8 mouse cellular contexts compared by ENCODE assay signal in the genomic region with DNA sequence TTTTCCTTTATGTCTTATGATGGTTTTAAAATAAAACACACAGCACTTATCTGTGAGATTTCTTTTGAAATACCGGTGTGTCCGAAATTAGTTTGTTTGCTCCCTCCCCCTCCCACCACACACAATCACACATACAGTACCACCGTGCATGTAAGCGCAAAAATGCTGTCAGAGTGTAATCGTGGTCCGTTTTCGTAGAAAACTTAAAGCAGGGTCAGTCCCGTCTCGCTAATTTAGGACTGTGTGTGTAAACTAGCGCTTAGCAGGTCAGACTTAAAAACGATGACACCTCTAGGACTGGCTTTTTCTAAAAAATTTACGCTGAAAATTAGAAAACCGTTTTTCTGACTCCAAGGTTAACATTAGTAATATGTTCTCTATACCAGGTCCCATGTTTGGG.
DNase-seq lines count a peak whose midpoint lies in the region; ATAC-seq and TF ChIP-seq lines count a peak whose summit lies in the region.

No protein-coding gene starts in this region.

- no peak for TF ChIP-seq CTCF in cerebellum, adult 2 months (IDR thresholded peaks at IDR 0.05; ENCODE audit: borderline replicate concordance, insufficient read depth, low read depth, low read length)

- no peak overlapping the region for H3K27ac ChIP-seq in liver, embryonic 12.5 days
- H3K27ac ChIP-seq in cerebellum, adult 2 months (ENCODE audit: insufficient read depth, low read length), result no peak overlapping the region

- TF ChIP-seq POLR2A in cerebellum, adult 2 months (IDR thresholded peaks at IDR 0.05; ENCODE audit: borderline replicate concordance, insufficient read depth, low read length), result no peak

- H3K4me2 ChIP-seq in liver, embryonic 12.5 days, result peak overlapping the region; percentile 75

- 7% methylated on average over 13 of the region's 13 CpGs for WGBS in liver, embryonic 12.5 days (ENCODE audit: insufficient replicate concordance)
- 25% methylated on average over 13 of the region's 13 CpGs for WGBS in cerebellum, adult 2 months

- no peaks in the 10 kb centered on the region for H3K36me3 ChIP-seq in liver, embryonic 12.5 days

- ATAC-seq in liver, embryonic 12.5 days, result no peak

- peak overlapping the region; percentile 48 for H3K4me3 ChIP-seq in liver, embryonic 12.5 days
- no peak overlapping the region for H3K4me3 ChIP-seq in cerebellum, adult 2 months (replicated peaks; ENCODE audit: insufficient read depth, low read depth, low read length)

- peaks cover 35% of the 10 kb centered on the region for H3K27me3 ChIP-seq in liver, embryonic 12.5 days (replicated peaks)
- no peaks in the 10 kb centered on the region for H3K27me3 ChIP-seq in cerebellum, adult 2 months (ENCODE audit: control insufficient read depth, insufficient read depth, low read length)

- H3K9ac ChIP-seq in liver, embryonic 12.5 days, result no peak overlapping the region

- H3K9me3 ChIP-seq in liver, embryonic 12.5 days (replicated peaks), result no peaks in the 10 kb centered on the region

- 0 out of 2 replicates have a peak, but pooled peaks cover 5% of the 10 kb centered on the region for H3K4me1 ChIP-seq in liver, embryonic 12.5 days
- no peaks in the 10 kb centered on the region for H3K4me1 ChIP-seq in cerebellum, adult 2 months (ENCODE audit: control insufficient read depth, insufficient read depth, low read length)

- DNase-seq in embryo, embryonic 10.5 days (ENCODE audit: low spot score), result peak; percentile 36
- DNase-seq in embryo, embryonic 11 days, result no peak
- DNase-seq in retina, embryonic 14.5 days (ENCODE audit: low spot score), result peak; percentile 20
- DNase-seq in retina, postnatal 1 day, result no peak
- DNase-seq in ovary, postnatal 10 days (ENCODE audit: low spot score), result no peak
- DNase-seq in cerebellum, adult 2 months, result no peak
- DNase-seq in cerebellum, adult 11 months, result no peak

Comparison
In these comparisons a context has a peak if more than half of its experiments do, and no peak if none do; other contexts are left out.
1. DNase-seq: peak in embryo, embryonic 10.5 days (single experiment) and retina, embryonic 14.5 days (single experiment); none in embryo, embryonic 11 days (single experiment), retina, postnatal 1 day (single experiment), ovary, postnatal 10 days (single experiment), cerebellum, adult 2 months (0 of 2) and cerebellum, adult 11 months (single experiment).